Mouse (Mus musculus) forebrain, postnatal 0 days (tissue): ENCODE measurements around the gene Fastkd1. TPM values are rescaled to one million over a fixed set of nuclear protein-coding genes. Genes with fewer than 3 reads are reported as not detected.

ENCODE experiments used
- ATAC-seq: fragments of 200-750 bp; cut with Nextera tagmentation; 2 replicates; pipeline ENCODE4 v1.8.0; 2017; ENCODE audit warnings: mild to moderate bottlenecking, moderate library complexity
- DNase-seq: peaks from one replicate; pipeline ENCODE4 v3.0.0-alpha.2; 2015
- H3K27ac ChIP-seq: fragments of 300-500 bp; sonication (generic); 2 replicates; pipeline ENCODE4 v1.5.1; 2014; ENCODE audit warnings: low read depth, mild to moderate bottlenecking, antibody characterized with exemption, low read length, moderate library complexity, mixed read lengths
- H3K27me3 ChIP-seq: fragments of 300-500 bp; sonication (generic); 2 replicates; pipeline ENCODE4 v1.6.1; 2014; ENCODE audit warnings: mild to moderate bottlenecking, low read length, mixed read lengths; ENCODE audit not compliant: insufficient read depth
- H3K36me3 ChIP-seq: fragments of 300-500 bp; sonication (generic); 2 replicates; pipeline ENCODE4 v1.6.1; 2014; ENCODE audit warnings: mild to moderate bottlenecking, moderate library complexity; ENCODE audit not compliant: insufficient read depth
- H3K4me1 ChIP-seq: fragments of 300-500 bp; sonication (generic); 2 replicates; pipeline ENCODE4 v1.6.1; 2014; ENCODE audit warnings: antibody characterized with exemption; ENCODE audit not compliant: insufficient read depth
- H3K4me2 ChIP-seq: fragments of 300-500 bp; sonication (generic); 2 replicates; pipeline ENCODE4 v1.6.1; 2014; ENCODE audit warnings: low read depth, mild to moderate bottlenecking, moderate library complexity
- H3K4me3 ChIP-seq: fragments of 300-500 bp; sonication (generic); 2 replicates; pipeline ENCODE4 v1.5.1; 2014; ENCODE audit warnings: low read depth, low read length, mixed read lengths
- H3K9ac ChIP-seq: fragments of 300-500 bp; sonication (generic); 2 replicates; pipeline ENCODE4 v1.6.1; 2014; ENCODE audit warnings: mild to moderate bottlenecking
- H3K9me3 ChIP-seq: fragments of 300-500 bp; sonication (generic); 2 replicates; pipeline ENCODE4 v1.6.1; 2016; ENCODE audit warnings: low read length
- CTCF ChIP-seq: sonication (generic); IDR thresholded peaks from 2 replicates; pipeline ENCODE4 v1.5.1; 2016; ENCODE audit warnings: antibody characterized with exemption, control low read depth, low read depth
- WGBS: fragments of 180-500 bp; shearing (Covaris S2); extraction: QIAGEN DNeasy Blood & Tissue Kit; methylation state at CpG from one replicate; pipeline ENCODE4 v1.1.7; 2014; 5-methylcytosine and 5-hydroxymethylcytosine counted together
- polyA plus RNA-seq: library from polyadenylated mRNA; unstranded; fragments of >200 nt; fragmentation: Nextera tagmentation; extraction: Ambion mirVana; gene quantifications from 2 replicates; pipeline ENCODE4 v1.2.1, GENCODE M21; 2015
- total RNA-seq: library from RNA; depleted of rRNA; stranded (reverse); fragments of >200 nt; gene quantifications from 2 replicates; pipeline ENCODE4 v1.2.3, GENCODE M21; 2014; rRNA removed

Fastkd1 gene
- total RNA-seq (21.3 and 24.4 TPM in 2 replicates), polyA plus RNA-seq (8.8 and 12.7 TPM in 2 replicates)

GRCm38 (mm10) chr2:69712981-69713625 is at the start of gene Fastkd1:
Fastkd1 (minus strand) TSS chr2:69713516.
- Histone ChIP-seq H3K4me1 (0 out of 2 replicates have a peak, but pooled peaks cover 5% of the 10 kb centered on the region), H3K27ac (0 out of 2 replicates have a peak within 1 kb of the TSS, but pooled peaks have one; percentile 21), H3K9me3 (no peaks in the 10 kb centered on the region), H3K36me3 (no peaks in the 10 kb centered on the region), H3K4me2 (peak within 1 kb of the TSS; percentile 84), H3K27me3 (no peaks in the 10 kb centered on the region), H3K4me3 (peak within 1 kb of the TSS; percentile 88), H3K9ac (peak within 1 kb of the TSS; percentile 61)
- no peak for TF ChIP-seq CTCF
- DNase-seq (peak; percentile 88), ATAC-seq (peak; percentile 100)
- WGBS: 1% methylated on average over 39 of the region's 39 CpGs

- no peaks in the 10 kb centered on the region for H3K4me1 ChIP-seq
- no peak overlapping the region for H3K9ac ChIP-seq
- no peak for TF ChIP-seq CTCF
- H3K9me3 ChIP-seq: no peaks in the 10 kb centered on the region
- no peak for ATAC-seq
- H3K4me2 ChIP-seq: no peak overlapping the region
- no peak overlapping the region for H3K4me3 ChIP-seq
- H3K36me3 ChIP-seq: 0 out of 2 replicates have a peak, but pooled peaks cover 3% of the 10 kb centered on the region
- 54% methylated on average over 5 of the region's 5 CpGs for WGBS
- no peak overlapping the region for H3K27ac ChIP-seq
- no peak for DNase-seq
- H3K27me3 ChIP-seq: no peaks in the 10 kb centered on the region
These were observed 47.7 kb upstream of the Fastkd1 start for GRCm38 (mm10) chr2:69760980-69761379.

- no peak for DNase-seq
- Histone ChIP-seq H3K4me3 (no peak overlapping the region), H3K4me2 (no peak overlapping the region), H3K9me3 (no peaks in the 10 kb centered on the region), H3K36me3 (peaks cover 30% of the 10 kb centered on the region), H3K4me1 (no peaks in the 10 kb centered on the region), H3K9ac (no peak overlapping the region), H3K27ac (no peak overlapping the region), H3K27me3 (no peaks in the 10 kb centered on the region)
- no peak for ATAC-seq
- WGBS: 87% methylated on average over 1 of the region's 1 CpGs
- peak; percentile 37 for TF ChIP-seq CTCF
These were observed 31.8 kb upstream of the Fastkd1 start for GRCm38 (mm10) chr2:69745091-69745490.

- ATAC-seq (no peak), DNase-seq (no peak)
- peaks cover 8% of the 10 kb centered on the region for H3K4me1 ChIP-seq
- H3K9ac ChIP-seq: peak overlapping the region; percentile 80
- peak overlapping the region; percentile 88 for H3K4me3 ChIP-seq
- no peaks in the 10 kb centered on the region for H3K36me3 ChIP-seq
- WGBS: 1% methylated on average over 13 of the region's 13 CpGs
- H3K27ac ChIP-seq: peak overlapping the region; percentile 73
- no peaks in the 10 kb centered on the region for H3K27me3 ChIP-seq
- H3K9me3 ChIP-seq: no peaks in the 10 kb centered on the region
- no peak for TF ChIP-seq CTCF
- H3K4me2 ChIP-seq: peak overlapping the region; percentile 65
These were observed 10.2 kb upstream of the Fastkd1 start for GRCm38 (mm10) chr2:69723519-69723825.

- H3K4me2 ChIP-seq: peak overlapping the region; percentile 65
- peaks cover 8% of the 10 kb centered on the region for H3K4me1 ChIP-seq
- H3K36me3 ChIP-seq: no peaks in the 10 kb centered on the region
- H3K27me3 ChIP-seq: no peaks in the 10 kb centered on the region
- no peaks in the 10 kb centered on the region for H3K9me3 ChIP-seq
- H3K4me3 ChIP-seq: peak overlapping the region; percentile 88
- no peak for TF ChIP-seq CTCF
- ATAC-seq (peak; percentile 99), DNase-seq (peak; percentile 98)
- peak overlapping the region; percentile 73 for H3K27ac ChIP-seq
- peak overlapping the region; percentile 80 for H3K9ac ChIP-seq
- 3% methylated on average over 91 of the region's 91 CpGs for WGBS
These were observed 9.6 kb upstream of the Fastkd1 start for GRCm38 (mm10) chr2:69722650-69723518.

- Histone ChIP-seq H3K4me1 (peaks cover 8% of the 10 kb centered on the region), H3K9me3 (no peaks in the 10 kb centered on the region), H3K4me3 (peak within 1 kb of the TSS; percentile 88), H3K36me3 (no peaks in the 10 kb centered on the region), H3K4me2 (peak within 1 kb of the TSS; percentile 65), H3K27me3 (no peaks in the 10 kb centered on the region), H3K9ac (peak within 1 kb of the TSS; percentile 80), H3K27ac (peak within 1 kb of the TSS; percentile 73)
- no peak for DNase-seq
- no peak for TF ChIP-seq CTCF
- no peak for ATAC-seq
- WGBS: 4% methylated on average over 12 of the region's 12 CpGs
These were observed 8.9 kb upstream of the Fastkd1 start, which contains the start of gene Ppig for GRCm38 (mm10) chr2:69722273-69722649. Ppig (plus strand) TSS chr2:69722545.

GRCm38 (mm10) chr2:69719121-69719520 is 5.8 kb upstream of the Fastkd1 start:
- Histone ChIP-seq H3K27me3 (no peaks in the 10 kb centered on the region), H3K27ac (no peak overlapping the region), H3K36me3 (no peaks in the 10 kb centered on the region), H3K9me3 (no peaks in the 10 kb centered on the region), H3K4me3 (no peak overlapping the region), H3K9ac (no peak overlapping the region), H3K4me2 (no peak overlapping the region), H3K4me1 (peaks cover 3% of the 10 kb centered on the region)
- ATAC-seq: no peak
- DNase-seq: no peak
- TF ChIP-seq CTCF: no peak
- 85% methylated on average over 1 of the region's 1 CpGs for WGBS
